Mouse (Mus musculus) thymus, postnatal 4 days (tissue): ENCODE measurements around the gene Paqr5.
A peak's percentile ranks its signal among the peaks of the same experiment; 100 is the strongest.

Source experiments
- DNase-seq: peaks from one replicate; pipeline ENCODE4 v3.0.0; 2021

Paqr5 gene

GRCm38 (mm10) chr9:61952241-61952640, 74.4 kb downstream of the Paqr5 start:
- no peak for DNase-seq

- DNase-seq: peak; percentile 88
These were observed 79.0 kb downstream of the Paqr5 start for GRCm38 (mm10) chr9:61947402-61948346.

GRCm38 (mm10) chr9:61946623-61947401, 79.8 kb downstream of the Paqr5 start, which contains the start of gene Kif23:
Kif23 (minus strand) TSS chr9:61946774.
- peak; percentile 99 for DNase-seq

- DNase-seq: peak; percentile 83
These were observed 80.6 kb downstream of the Paqr5 start for GRCm38 (mm10) chr9:61945973-61946611.

GRCm38 (mm10) chr9:61941054-61941453, 85.6 kb downstream of the Paqr5 start:
- no peak for DNase-seq

- no peak for DNase-seq
These were observed 93.3 kb downstream of the Paqr5 start for GRCm38 (mm10) chr9:61933333-61933732.

GRCm38 (mm10) chr9:61932009-61932408, 94.6 kb downstream of the Paqr5 start:
- no peak for DNase-seq

- DNase-seq: peak; percentile 53
These were observed 101.5 kb downstream of the Paqr5 start for GRCm38 (mm10) chr9:61925086-61925660.

- DNase-seq: no peak
These were observed 106.3 kb downstream of the Paqr5 start for GRCm38 (mm10) chr9:61920331-61920730.

- no peak for DNase-seq
These were observed 107.2 kb downstream of the Paqr5 start for GRCm38 (mm10) chr9:61919464-61919863.

- no peak for DNase-seq
These were observed 109.2 kb downstream of the Paqr5 start for GRCm38 (mm10) chr9:61917436-61917835.

GRCm38 (mm10) chr9:61916986-61917385, 109.7 kb downstream of the Paqr5 start:
- DNase-seq: no peak

GRCm38 (mm10) chr9:61915393-61916005, 111.2 kb downstream of the Paqr5 start:
- no peak for DNase-seq

- DNase-seq: no peak
These were observed 111.7 kb downstream of the Paqr5 start for GRCm38 (mm10) chr9:61914917-61915300.

GRCm38 (mm10) chr9:61914203-61914916, 112.3 kb downstream of the Paqr5 start, which contains the start of gene Rplp1:
Rplp1 (minus strand) TSS chr9:61914542.
- DNase-seq: peak; percentile 96

- DNase-seq: no peak
These were observed 115.1 kb downstream of the Paqr5 start for GRCm38 (mm10) chr9:61911300-61912128.

- peak; percentile 68 for DNase-seq
These were observed 116.0 kb downstream of the Paqr5 start for GRCm38 (mm10) chr9:61910526-61911256.

- DNase-seq: no peak
These were observed 117.0 kb downstream of the Paqr5 start for GRCm38 (mm10) chr9:61909633-61910032.

- DNase-seq: no peak
These were observed 117.7 kb downstream of the Paqr5 start for GRCm38 (mm10) chr9:61908832-61909407.
